Mouse (Mus musculus): Measurements from ENCODE around the gene Sobp. TPM values are rescaled to one million over a fixed set of nuclear protein-coding genes. Genes with fewer than 3 reads are reported as not detected.

Gene Sobp
- polyA plus RNA-seq (2016; fragmentation: Nextera tagmentation; extraction: Ambion mirVana) = 2.0 and 2.3 TPM in 2 replicates

DNA sequence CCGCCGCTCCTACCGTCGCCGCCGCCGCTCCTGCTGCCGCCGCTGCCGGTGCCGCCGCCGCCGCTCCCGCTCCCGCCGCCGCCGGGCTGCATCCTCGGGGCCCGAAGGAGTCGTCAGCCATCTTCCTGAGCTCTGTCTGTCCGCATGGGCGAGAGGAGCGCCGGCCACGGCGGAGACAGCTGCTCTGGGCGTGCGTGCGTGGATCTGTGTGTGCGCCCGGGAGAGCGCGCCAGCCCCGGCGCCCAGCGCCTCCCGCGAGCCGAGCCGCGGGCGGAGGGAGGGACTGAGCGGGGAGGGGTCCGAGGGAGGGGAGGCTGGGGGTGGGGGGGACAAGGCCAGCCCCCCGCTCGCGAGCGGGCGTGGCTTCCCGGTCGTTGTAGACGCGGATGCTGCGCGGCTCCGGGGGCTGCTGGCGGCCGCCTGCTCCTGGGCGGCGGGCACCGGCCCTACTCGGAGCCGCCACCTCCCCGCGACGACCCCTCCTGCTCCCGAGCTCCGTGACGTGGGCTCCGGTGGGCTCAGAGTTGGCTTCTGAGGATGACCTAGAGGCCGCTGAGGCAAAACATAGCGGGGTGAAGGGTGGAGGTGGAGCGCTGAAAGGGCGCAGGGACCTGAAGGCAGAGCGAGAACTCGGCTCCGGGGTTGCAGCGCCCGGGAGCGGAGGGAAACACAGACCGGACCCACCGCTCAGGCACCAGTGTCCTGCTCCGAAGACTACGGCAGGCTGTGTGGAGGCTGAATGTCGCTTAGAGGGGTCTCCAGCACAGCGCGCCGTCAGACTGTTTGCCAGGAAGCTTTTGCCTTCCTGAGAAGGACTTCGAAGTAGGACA lies at the start of gene Sobp, which contains the start of gene 9030612E09Rik:
TSS of gene Sobp (minus strand) at position 205 of the 830 bp plus-strand sequence.
TSS of gene 9030612E09Rik (plus strand) at position 379 of the 830 bp plus-strand sequence.
- Histone ChIP-seq H3K36me3 (no peaks in the 10 kb centered on the region), H3K4me3 (peak within 1 kb of the TSS; percentile 74), H3K4me1 (peaks cover 47% of the 10 kb centered on the region), H3K9me3 (replicated peaks) (no peaks in the 10 kb centered on the region), H3K27ac (replicated peaks) (peak within 1 kb of the TSS; percentile 91), H3K27me3 (ENCODE audit: low read depth, poor library complexity, severe bottlenecking) (peaks cover 77% of the 10 kb centered on the region)
- under 1% methylated on average over 77 of the region's 91 CpGs for WGBS
- peak; percentile 83 for DNase-seq (ENCODE audit: low spot score)

GRCm38 (mm10) chr10:43223391-43223790 lies 49.1 kb upstream of the Sobp start:
- Histone ChIP-seq H3K9me3 (replicated peaks) (no peaks in the 10 kb centered on the region), H3K27me3 (ENCODE audit: low read depth, poor library complexity, severe bottlenecking) (no peaks in the 10 kb centered on the region), H3K4me1 (peaks cover 20% of the 10 kb centered on the region), H3K4me3 (no peak overlapping the region), H3K36me3 (no peaks in the 10 kb centered on the region), H3K27ac (replicated peaks) (no peak overlapping the region)
- 93% methylated on average over 2 of the region's 2 CpGs for WGBS
- DNase-seq (ENCODE audit: low spot score) = no peak

DNA sequence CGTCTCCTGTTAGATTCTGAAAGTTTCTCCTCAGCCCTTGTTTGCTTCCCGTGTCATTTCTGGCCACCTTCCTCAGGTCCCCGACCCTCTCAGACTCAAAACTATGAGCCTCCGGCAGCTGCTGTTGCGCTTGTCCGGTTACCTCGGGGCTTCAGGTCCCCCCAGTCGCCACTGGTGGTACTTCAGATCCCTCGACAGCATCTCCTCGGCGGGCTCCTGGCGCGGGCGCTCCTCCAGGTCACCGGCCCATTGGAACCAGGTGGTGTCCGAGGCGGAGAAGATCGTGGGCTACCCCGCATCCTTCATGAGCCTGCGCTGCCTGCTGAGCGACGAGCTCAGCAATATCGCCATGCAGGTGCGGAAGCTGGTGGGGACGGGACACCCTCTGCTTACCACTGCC lies 47.3 kb upstream of the Sobp start:
- Histone ChIP-seq H3K27ac (replicated peaks) (peak overlapping the region; percentile 96), H3K9me3 (replicated peaks) (no peaks in the 10 kb centered on the region), H3K4me1 (peaks cover 20% of the 10 kb centered on the region), H3K4me3 (peak overlapping the region; percentile 91), H3K27me3 (ENCODE audit: low read depth, poor library complexity, severe bottlenecking) (no peaks in the 10 kb centered on the region), H3K36me3 (no peaks in the 10 kb centered on the region)
- WGBS = 0% methylated on average over 25 of the region's 25 CpGs
- no peak for DNase-seq (ENCODE audit: low spot score)

DNA sequence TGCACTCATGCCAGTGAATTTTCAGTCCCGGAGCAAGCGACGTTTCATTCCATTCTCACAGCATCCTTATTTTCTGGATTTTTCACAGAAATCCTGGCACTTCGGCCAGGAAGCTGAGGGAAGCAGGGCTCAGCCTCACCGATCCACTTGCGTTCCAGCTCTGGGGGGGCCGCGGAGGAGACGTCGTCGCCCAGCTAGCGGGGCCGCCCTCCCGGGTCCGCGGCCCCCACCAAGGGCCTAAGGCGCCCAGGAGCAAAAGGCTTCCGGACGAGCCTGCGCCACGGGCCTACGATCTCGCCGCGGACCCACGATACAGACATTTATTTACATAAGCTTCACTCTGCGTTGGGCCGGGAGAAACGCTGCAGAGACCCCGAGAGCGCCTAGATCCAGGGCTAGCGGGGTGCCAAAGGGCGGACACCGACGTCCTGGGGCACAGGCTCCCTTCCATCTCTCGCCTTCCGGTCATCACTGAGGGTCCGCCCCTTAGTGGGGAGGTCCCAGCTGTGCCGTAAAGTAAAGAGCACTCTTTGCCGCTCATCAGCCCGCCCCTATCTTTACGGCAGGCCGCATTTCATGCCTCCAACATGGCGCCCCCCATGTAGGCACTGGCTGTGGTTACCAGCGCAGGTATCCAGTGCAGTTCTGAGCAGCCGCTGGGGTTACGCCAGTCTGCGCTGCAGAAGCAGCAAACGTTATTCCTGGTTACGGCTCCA lies 46.7 kb upstream of the Sobp start, which contains the start of gene Pdss2:
TSS of gene Pdss2 (plus strand) at position 577 of the 716 bp plus-strand sequence.
- WGBS = under 1% methylated on average over 50 of the region's 50 CpGs
- no peaks in the 10 kb centered on the region for H3K36me3 ChIP-seq
- peaks cover 20% of the 10 kb centered on the region for H3K4me1 ChIP-seq
- no peaks in the 10 kb centered on the region for H3K9me3 ChIP-seq (replicated peaks)
- H3K27me3 ChIP-seq (ENCODE audit: low read depth, poor library complexity, severe bottlenecking) = no peaks in the 10 kb centered on the region
- DNase-seq (ENCODE audit: low spot score) = peak; percentile 94
- H3K4me3 ChIP-seq = peak within 1 kb of the TSS; percentile 91
- H3K27ac ChIP-seq (replicated peaks) = peak within 1 kb of the TSS; percentile 96

DNA sequence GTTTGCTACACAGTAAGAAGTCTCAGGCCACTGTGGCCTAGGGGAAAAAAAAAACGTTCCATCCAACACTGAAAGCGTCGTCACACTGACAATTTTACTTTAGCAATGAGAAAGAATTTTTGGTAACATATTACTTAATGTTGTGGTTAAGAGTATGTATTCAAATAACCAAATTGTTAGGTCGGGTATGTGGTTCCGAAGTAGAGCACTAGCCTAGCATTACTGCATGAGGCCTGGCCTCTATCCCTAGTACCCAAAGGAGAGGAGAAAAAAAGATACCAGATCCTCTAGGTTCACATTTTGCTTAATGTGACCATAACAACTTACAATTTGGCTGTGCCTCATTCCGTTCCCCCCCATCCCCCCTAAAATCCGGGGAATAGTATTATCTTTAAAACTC lies 46.1 kb upstream of the Sobp start:
- H3K27me3 ChIP-seq (ENCODE audit: low read depth, poor library complexity, severe bottlenecking) = no peaks in the 10 kb centered on the region
- DNase-seq (ENCODE audit: low spot score) = no peak
- peak overlapping the region; percentile 96 for H3K27ac ChIP-seq (replicated peaks)
- H3K4me1 ChIP-seq = peaks cover 20% of the 10 kb centered on the region
- 21% methylated on average over 7 of the region's 7 CpGs for WGBS
- no peaks in the 10 kb centered on the region for H3K36me3 ChIP-seq
- peak overlapping the region; percentile 91 for H3K4me3 ChIP-seq
- H3K9me3 ChIP-seq (replicated peaks) = no peaks in the 10 kb centered on the region

GRCm38 (mm10) chr10:43217361-43217900 lies 43.1 kb upstream of the Sobp start:
- DNase-seq (ENCODE audit: low spot score) = no peak
- Histone ChIP-seq H3K4me1 (peaks cover 18% of the 10 kb centered on the region), H3K36me3 (no peaks in the 10 kb centered on the region), H3K27ac (replicated peaks) (no peak overlapping the region), H3K9me3 (replicated peaks) (no peaks in the 10 kb centered on the region), H3K4me3 (no peak overlapping the region), H3K27me3 (ENCODE audit: low read depth, poor library complexity, severe bottlenecking) (no peaks in the 10 kb centered on the region)
- WGBS = 95% methylated on average over 13 of the region's 13 CpGs

DNA sequence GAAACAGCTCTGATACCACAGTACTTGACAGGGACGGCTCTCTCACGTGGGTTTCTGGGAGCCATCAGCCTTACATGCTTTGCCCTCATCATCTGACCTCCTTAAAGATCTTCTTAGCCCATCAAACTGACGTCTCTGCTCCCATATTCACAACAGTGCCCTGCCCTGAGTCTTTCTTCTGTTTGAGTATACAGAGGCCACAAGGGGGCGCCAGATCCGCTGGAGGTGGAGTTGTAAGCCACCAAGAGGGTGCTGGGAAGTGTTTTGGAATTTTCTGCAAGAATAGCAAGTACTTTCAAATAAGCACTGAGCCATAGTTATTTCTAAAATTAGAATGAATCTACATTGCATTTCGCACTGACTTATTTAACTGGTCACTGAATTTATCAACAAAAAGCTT lies 37.5 kb upstream of the Sobp start:
- 31% methylated on average over 6 of the region's 6 CpGs for WGBS
- Histone ChIP-seq H3K36me3 (no peaks in the 10 kb centered on the region), H3K27ac (replicated peaks) (no peak overlapping the region), H3K9me3 (replicated peaks) (no peaks in the 10 kb centered on the region; the same call in 1 of the 2 replicates), H3K27me3 (ENCODE audit: low read depth, poor library complexity, severe bottlenecking) (no peaks in the 10 kb centered on the region), H3K4me1 (no peaks in the 10 kb centered on the region), H3K4me3 (no peak overlapping the region)
- peak; percentile 45 for DNase-seq (ENCODE audit: low spot score)

DNA sequence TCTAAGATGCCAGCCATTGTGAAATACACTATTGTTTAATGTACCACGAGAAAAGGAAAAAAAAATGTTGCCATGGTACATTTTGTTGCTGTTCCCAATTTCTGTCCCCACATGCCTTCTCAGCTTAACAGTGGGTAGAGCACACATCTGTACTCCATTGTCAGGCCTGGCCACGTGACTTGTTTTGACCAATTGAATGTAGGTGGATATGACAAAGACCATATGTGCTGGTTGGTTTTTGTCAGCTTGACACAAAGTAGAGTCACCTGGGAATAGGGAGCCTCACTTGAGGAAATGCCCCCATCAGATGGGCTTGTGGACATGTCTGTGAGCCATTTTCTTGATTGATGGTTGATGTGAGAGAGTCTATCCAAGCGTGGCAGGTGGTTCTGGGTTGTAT lies 29.5 kb upstream of the Sobp start:
- Histone ChIP-seq H3K4me1 (no peaks in the 10 kb centered on the region), H3K27me3 (ENCODE audit: low read depth, poor library complexity, severe bottlenecking) (no peaks in the 10 kb centered on the region), H3K36me3 (no peaks in the 10 kb centered on the region), H3K4me3 (no peak overlapping the region), H3K27ac (replicated peaks) (no peak overlapping the region), H3K9me3 (replicated peaks) (no peaks in the 10 kb centered on the region)
- DNase-seq (ENCODE audit: low spot score) = no peak
- 83% methylated on average over 3 of the region's 3 CpGs for WGBS

GRCm38 (mm10) chr10:43200206-43200605 lies 25.9 kb upstream of the Sobp start:
- 91% methylated on average over 2 of the region's 2 CpGs for WGBS
- no peak overlapping the region for H3K4me3 ChIP-seq
- H3K9me3 ChIP-seq (replicated peaks) = no peaks in the 10 kb centered on the region
- no peak overlapping the region for H3K27ac ChIP-seq (replicated peaks)
- H3K4me1 ChIP-seq = no peaks in the 10 kb centered on the region
- no peak for DNase-seq (ENCODE audit: low spot score)
- no peaks in the 10 kb centered on the region for H3K36me3 ChIP-seq
- H3K27me3 ChIP-seq (ENCODE audit: low read depth, poor library complexity, severe bottlenecking) = no peaks in the 10 kb centered on the region

GRCm38 (mm10) chr10:43180313-43180912 lies 6.1 kb upstream of the Sobp start:
- WGBS = 72% methylated on average over 5 of the region's 5 CpGs
- H3K27ac ChIP-seq (replicated peaks) = no peak overlapping the region
- no peak for DNase-seq (ENCODE audit: low spot score)

DNA sequence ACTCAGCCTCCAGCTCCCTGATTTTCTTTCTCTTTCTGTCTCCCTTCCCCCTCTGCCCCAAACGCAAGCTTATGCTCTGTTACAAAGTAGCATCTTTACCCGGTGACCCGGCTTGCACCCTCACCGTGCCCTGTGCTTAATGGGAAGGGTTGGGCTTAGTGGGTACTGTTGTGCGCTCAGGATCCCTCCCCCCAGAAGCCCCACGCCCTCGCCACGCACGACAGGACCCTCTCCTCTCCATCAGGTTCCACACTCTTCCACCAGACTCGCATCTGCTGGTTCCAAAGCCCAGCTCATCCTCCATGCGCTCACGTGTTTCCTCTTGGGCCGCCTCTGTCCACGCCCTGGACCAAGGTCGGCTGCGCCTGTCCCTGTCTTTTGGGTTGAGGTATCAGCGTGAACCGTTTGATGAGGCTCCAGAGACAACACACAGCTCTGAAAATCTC lies 849 bp upstream of the Sobp start:
- H3K4me3 ChIP-seq = peak overlapping the region; percentile 74
- under 1% methylated on average over 18 of the region's 18 CpGs for WGBS
- H3K9me3 ChIP-seq (replicated peaks) = no peaks in the 10 kb centered on the region
- H3K36me3 ChIP-seq = no peaks in the 10 kb centered on the region
- no peak for DNase-seq (ENCODE audit: low spot score)
- H3K27ac ChIP-seq (replicated peaks) = peak overlapping the region; percentile 91
- H3K27me3 ChIP-seq (ENCODE audit: low read depth, poor library complexity, severe bottlenecking) = peaks cover 76% of the 10 kb centered on the region
- H3K4me1 ChIP-seq = peaks cover 44% of the 10 kb centered on the region

More at GRCm38 (mm10) chr10:43180313-43180912, 6.1 kb upstream of the Sobp start:
- peaks cover 42% of the 10 kb centered on the region for H3K27me3 ChIP-seq (ENCODE audit: low read depth, poor library complexity, severe bottlenecking)
- H3K9me3 ChIP-seq (replicated peaks) = no peaks in the 10 kb centered on the region
- no peaks in the 10 kb centered on the region for H3K36me3 ChIP-seq
- no peak overlapping the region for H3K4me3 ChIP-seq
- peaks cover 13% of the 10 kb centered on the region for H3K4me1 ChIP-seq

DNA sequence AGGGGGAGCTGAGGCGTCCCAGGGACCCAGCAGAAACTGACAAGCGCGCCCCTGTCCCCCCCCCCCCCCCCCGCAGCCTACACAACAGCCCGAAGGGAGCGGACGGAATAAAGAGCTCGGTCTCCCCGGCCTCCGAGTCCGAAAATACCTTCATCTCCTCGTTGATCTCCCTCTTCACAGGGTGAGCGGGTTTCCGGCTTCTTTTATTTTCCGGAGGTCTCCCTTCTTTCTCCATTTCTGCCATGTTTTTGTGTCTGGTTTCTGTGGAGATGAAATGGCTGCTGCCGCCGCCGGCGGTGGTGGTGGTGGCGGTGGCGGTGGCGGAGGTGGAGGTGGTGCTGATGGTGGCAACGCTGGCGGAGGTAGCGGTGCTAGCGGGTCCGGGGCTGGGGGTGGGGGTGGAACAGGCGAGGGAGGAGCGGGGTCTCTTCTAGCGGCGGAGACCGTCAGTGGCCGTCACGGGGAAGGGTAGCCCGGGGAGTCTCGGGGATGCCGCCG lies 453 bp downstream of the Sobp start:
- Histone ChIP-seq H3K27me3 (ENCODE audit: low read depth, poor library complexity, severe bottlenecking) (peaks cover 79% of the 10 kb centered on the region), H3K4me3 (peak overlapping the region; percentile 74), H3K36me3 (no peaks in the 10 kb centered on the region), H3K9me3 (replicated peaks) (no peaks in the 10 kb centered on the region), H3K4me1 (peaks cover 53% of the 10 kb centered on the region), H3K27ac (replicated peaks) (peak overlapping the region; percentile 91)
- under 1% methylated on average over 31 of the region's 38 CpGs for WGBS
- DNase-seq (ENCODE audit: low spot score) = no peak
